Mouse (Mus musculus): ENCODE results near the gene Actb.

Gene Actb

DNA sequence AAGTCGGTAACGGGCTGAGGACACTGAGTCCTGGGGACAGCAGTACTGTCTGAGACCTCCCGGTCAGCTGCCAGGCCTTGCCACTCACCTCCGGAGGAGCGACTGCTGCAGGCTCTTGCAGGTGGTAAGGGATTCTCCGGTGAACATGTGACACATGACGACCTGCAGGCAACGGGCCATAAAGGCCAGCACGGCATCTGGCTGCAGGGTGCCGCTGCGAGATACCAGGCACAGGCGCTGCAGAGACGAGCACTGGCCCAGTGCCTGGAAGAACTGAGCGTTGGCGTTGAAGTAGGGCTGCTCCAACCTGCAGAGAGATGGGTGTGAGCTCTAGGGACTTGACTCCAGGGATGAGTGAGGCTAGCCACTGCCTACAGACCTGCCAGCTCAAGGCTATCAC lies 28.0 kb downstream of the Actb start:
- no peak for DNase-seq (ENCODE audit: low read depth, low spot score)

DNA sequence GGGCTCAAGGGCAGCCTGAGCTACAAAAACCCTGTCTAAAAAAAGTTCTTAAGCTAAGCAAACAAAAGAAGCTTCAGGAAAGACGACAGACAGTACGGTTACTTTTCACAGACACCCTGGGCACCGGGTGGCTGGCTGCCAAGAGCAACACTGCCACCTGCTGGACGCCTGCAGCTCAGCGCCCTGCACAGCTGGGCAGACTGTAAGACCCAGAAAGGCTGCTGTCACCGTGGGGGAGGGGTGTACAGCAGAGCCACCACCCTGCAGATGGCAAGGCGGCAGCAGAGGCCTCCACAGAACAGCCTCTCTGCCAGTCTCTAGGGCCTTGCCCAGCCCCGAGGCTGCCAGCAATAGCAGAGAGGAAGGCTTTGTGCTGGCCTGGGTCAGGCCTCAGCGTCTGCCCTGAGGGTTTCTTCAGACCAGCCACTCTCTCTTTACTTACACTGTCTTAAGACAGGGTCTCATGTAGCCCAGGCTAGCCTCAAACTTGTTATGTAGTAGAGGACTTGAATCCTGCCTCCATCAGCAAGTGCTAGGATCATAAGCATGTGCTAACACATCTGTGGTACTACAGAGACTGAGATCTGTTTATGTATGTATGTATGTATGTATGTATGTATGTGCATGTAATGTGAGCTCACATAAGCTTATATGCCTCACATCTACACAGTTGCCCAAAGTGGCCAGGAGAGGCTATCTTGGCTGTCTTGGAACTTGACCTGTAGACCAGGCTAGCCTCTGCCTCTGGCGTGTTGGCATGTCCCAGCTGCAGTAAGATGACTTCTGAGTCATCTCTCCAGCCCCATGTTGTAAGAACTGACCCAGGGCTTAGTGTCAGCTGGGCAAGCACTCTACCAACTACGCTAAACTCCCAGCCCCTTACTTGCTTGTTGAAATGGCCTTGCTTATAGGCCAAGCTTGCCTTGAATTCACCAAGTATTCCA lies 28.9 kb downstream of the Actb start:
- peak; percentile 74 for DNase-seq (ENCODE audit: low read depth, low spot score)

DNA sequence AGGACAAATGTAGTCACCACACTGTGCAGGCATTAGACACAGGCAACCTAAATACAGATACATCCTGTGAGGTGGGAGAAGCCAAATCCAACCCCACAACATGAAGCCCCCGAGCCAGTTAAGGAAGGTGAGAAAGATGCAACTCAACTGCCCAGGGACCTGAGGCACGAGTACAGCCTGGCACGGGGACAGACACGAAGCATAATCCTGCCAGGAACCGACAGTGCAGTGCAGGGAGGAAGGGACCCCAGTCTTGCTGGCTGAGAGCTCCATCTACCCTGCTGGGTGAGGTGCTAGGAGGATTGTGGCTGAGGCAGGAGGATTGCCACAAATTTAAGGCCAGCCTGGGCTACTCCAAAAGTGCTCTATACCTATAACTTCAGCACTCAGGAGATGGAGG lies 29.7 kb downstream of the Actb start:
- DNase-seq (ENCODE audit: low read depth, low spot score): no peak

DNA sequence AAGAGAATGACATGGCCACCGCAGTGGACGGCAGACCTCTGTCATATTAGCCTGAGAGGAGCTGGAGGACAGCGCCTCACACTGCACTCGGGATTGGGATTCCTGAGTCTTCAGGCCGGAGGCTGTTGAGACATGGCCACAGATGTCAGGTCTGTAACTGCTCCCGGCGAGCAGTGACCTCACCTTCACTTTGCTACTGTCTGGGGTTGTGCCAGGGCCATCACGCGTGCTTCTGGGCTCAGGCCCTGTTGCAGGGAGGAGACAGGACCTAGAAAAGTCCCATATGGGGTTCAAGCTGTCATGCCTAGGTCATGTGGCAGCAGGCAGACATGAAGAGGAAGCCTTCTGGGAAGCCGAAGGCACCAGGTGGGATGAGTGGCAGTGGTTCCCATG lies 31.0 kb downstream of the Actb start:
- DNase-seq (ENCODE audit: low read depth, low spot score): no peak

DNA sequence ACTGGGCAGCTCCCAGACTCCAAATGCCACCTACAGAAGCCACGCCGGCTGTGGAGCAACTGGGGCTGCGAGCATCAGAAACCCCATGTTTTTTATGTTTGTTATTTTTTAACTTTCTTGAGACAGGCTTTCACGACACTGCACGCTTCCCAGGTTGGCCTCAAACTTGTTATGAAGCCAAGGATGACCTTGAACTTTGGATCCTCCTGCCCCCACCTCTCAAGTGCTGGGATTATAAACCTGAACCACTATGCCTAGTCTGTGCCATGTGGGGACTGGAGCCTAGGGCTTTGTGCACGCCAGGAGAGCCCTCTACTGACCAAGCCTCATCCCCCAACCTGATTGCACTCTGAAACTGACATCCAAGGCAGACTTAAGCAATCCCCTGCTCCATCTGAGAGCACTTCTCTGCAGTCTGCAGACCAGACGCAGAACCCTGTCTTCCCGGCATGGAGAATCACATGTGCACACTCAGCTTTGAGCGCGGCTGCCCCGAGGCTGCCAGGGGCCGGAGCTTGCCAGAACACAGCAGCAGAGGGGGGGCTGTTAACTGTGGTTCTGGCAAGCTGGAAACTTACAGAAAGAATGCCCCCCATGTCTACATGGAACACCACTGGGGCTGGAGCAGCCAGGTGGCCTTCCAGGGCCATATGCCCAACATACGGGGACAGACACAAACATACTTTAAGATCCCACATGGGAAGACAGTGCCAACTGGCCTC lies 31.6 kb downstream of the Actb start:
- no peak for DNase-seq (ENCODE audit: low read depth, low spot score)

DNA sequence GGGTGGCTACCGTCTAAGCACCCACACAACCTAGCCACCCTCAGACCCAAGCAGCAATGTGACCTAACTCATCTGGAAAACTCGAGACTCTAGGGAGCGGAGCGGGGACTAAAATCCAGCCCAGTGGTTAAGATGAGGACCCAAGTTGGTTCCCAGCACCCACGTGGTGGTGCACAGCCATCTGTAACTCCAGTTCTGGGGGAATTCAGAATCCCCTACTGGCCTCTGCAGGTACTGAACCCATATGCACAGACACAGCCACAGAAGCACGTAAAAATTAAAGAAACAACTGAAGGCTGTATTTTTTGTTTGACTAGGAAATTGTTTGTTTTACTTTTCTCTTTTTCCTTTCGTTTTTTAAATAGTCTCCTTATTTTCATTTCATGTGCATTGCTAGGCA lies 32.8 kb downstream of the Actb start:
- DNase-seq (ENCODE audit: low read depth, low spot score): no peak

DNA sequence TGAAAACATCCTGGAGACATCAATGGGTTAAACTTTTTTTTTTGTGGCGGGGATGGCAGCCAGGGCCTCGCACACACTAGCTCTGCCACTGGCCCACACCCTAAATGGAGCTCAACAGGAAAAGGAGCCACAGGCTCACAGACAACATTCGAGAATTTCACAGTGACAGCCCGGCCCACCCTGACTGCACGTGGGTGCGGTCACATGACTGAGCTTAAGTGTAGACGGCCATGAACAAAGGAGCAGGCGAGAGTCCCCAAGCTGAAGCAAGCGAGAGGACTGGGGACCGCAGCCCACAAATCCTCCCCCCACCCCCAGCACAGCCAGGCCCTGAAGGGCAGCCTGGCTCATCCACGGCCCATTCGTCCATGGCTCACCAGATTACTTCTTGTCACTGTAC lies 34.8 kb downstream of the Actb start:
- DNase-seq (ENCODE audit: low read depth, low spot score): no peak

DNA sequence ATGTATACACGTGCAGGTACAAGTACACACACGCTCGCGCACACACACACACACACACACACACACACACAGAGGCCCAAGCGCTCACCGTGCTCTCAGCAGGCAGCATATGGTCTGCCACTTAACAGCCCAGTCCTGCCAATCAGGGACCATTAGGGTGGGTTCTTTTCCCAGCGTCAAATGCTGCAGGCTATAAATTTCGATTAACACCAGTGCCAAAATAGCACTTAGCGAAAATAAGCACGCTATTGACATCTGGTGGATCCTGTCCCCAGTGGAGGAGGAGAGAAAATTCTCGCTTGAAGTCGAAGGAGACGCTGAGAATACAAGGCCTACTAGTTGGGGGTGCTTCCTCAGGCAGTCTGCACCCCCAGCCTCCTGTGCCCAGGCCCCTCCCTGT lies 37.1 kb downstream of the Actb start:
- no peak for DNase-seq (ENCODE audit: low read depth, low spot score)

DNA sequence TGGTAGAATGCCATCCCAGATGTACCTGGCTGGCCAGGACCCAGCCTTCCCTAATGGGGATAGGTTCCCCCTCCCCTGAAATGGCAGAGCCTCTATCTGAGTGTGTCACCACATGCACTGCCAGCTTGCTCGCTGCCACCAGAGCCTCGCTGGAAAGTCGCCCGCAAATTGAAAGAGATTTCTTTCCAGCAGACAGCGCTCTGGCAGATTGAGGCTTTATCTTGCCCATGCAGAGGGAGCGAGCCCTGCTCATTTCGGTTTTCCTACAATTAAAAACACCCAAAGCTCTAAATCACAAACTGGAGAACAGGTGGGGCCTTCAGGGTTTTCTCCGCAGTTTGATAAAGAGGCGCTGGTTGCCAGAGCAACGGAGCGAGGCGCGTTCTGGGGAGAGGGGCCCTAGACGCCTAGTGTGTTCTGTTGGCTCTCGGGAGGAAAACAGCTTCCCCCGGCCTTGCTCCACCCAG lies 48.8 kb downstream of the Actb start:
- DNase-seq (ENCODE audit: low read depth, low spot score): no peak

DNA sequence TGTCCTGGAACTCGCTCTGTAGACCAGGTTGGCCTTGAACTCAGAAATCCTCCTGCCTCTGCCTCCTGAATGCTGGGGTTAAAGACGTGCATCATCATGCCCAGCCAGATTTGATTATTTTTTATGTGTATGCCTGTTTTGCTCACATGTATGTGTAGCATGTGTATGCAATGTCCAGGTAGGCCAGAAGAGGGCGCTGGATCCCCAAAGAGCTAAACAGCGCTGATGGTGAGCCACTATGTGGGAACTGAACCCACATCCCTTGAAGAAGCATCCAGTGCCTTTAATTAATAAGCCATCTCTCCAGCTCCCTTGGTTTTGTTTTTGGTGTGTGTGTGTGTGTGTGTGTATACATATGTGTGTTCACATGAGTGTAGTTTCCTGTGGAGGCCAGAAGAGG lies 50.1 kb downstream of the Actb start:
- DNase-seq (ENCODE audit: low read depth, low spot score): no peak

DNA sequence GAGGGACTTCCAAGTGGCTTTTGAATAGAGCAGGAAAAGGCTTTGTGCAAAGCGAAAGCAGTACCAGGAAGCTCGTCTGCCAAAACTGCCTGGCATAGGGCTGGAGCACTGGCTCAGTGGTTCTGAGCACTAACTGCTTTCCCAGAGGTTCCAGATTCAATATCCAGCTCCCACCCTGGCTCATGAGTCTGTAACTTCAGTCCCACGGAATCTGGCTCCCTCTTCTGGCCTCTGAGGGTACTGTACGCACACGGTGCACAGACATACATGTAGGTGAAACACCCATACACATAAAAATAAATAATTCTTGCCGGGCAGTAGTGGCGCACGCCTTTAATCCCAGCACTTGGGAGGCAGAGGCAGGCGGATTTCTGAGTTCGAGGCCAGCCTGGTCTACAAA lies 51.7 kb downstream of the Actb start:
- no peak for DNase-seq (ENCODE audit: low read depth, low spot score)

DNA sequence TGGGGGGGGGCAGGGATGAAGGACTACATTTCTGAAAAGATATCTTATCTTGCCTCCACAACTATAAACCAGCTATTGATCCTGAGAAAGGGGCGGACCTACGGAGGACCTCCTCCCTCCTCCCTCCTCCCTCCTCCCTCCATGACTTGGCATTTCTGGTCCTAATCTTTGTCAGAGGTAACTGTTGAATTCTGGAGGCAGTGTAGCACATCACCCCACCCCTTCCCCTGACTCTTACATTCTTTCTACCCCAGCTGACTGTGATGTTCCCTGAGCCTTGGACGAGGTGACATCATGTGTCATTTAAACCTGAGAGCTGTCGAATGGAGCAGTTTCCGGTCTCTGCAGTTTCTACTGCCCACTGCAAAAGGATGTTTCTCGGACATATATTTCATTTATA lies 53.0 kb downstream of the Actb start:
- no peak for DNase-seq (ENCODE audit: low read depth, low spot score)

Measured in embryo, embryonic 11.5 days (tissue).